Mouse (Mus musculus) midbrain, embryonic 12.5 days (tissue): ENCODE data around the gene Syt15. TPM values are rescaled to one million over a fixed set of nuclear protein-coding genes. Genes with fewer than 3 reads are reported as not detected.

ENCODE experiments used
- ATAC-seq: fragments of 200-750 bp; cut with Nextera tagmentation; 2 replicates; pipeline ENCODE4 v1.8.0; 2017; ENCODE audit warnings: low read depth, moderate TSS enrichment, moderate library complexity; ENCODE audit not compliant: low FRiP score
- H3K27ac ChIP-seq: fragments of 300-500 bp; sonication (generic); replicated peaks from 2 replicates; pipeline ENCODE4 v1.5.1; 2016; ENCODE audit warnings: mild to moderate bottlenecking
- H3K27me3 ChIP-seq: fragments of 300-500 bp; sonication (generic); 2 replicates; pipeline ENCODE4 v1.6.1; 2016; ENCODE audit warnings: mild to moderate bottlenecking
- H3K36me3 ChIP-seq: fragments of 300-500 bp; sonication (generic); 2 replicates; pipeline ENCODE4 v1.6.1; 2016
- H3K4me1 ChIP-seq: fragments of 300-500 bp; sonication (generic); 2 replicates; pipeline ENCODE4 v1.6.1; 2016
- H3K4me2 ChIP-seq: fragments of 300-500 bp; sonication (generic); replicated peaks from 2 replicates; pipeline ENCODE4 v1.6.1; 2016; ENCODE audit warnings: mild to moderate bottlenecking, moderate library complexity
- H3K4me3 ChIP-seq: fragments of 300-500 bp; sonication (generic); 2 replicates; pipeline ENCODE4 v1.5.1; 2016; ENCODE audit warnings: mild to moderate bottlenecking
- H3K9ac ChIP-seq: fragments of 300-500 bp; sonication (generic); replicated peaks from 2 replicates; pipeline ENCODE4 v1.6.1; 2016; ENCODE audit warnings: mild to moderate bottlenecking, moderate library complexity
- H3K9me3 ChIP-seq: fragments of 300-500 bp; sonication (generic); 2 replicates; pipeline ENCODE4 v1.6.1; 2016; ENCODE audit warnings: mild to moderate bottlenecking
- WGBS: fragments of 180-500 bp; shearing (Covaris S2); methylation state at CpG from one replicate; pipeline ENCODE4 v1.1.7; 2016; 5-methylcytosine and 5-hydroxymethylcytosine counted together
- polyA plus RNA-seq: library from polyadenylated mRNA; unstranded; fragments of >200 nt; fragmentation: Nextera tagmentation; extraction: Ambion mirVana; gene quantifications from 2 replicates; pipeline ENCODE4 v1.2.1, GENCODE M21; 2016

Gene Syt15
- polyA plus RNA-seq, 1 experiment from 2014 or later: 0.52 TPM

DNA sequence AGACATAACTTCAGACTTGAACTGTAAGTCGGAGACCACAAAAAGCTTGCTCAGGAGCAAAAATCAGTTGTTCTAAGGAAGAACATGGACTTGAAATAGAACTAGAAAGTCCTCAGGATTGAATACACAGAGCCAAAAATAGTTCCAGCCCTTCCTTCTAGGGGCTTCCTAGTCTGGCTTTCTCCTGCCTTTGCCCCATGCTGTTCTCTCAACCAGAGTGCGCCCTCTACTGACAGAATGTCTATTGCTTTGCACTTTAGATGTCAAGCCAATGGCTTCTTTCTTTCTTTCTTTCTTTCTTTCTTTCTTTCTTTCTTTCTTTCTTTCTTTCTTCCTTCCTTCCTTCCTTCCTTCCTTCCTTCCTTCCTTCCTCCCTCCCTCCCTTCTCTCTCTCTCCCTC lies 10.7 kb upstream of the Syt15 start:
- ATAC-seq: no peak
- WGBS: 49% methylated on average over 2 of the region's 2 CpGs

GRCm38 (mm10) chr14:34209080-34209479 lies 10.3 kb upstream of the Syt15 start:
- no peaks in the 10 kb centered on the region for H3K4me1 ChIP-seq
- no peak overlapping the region for H3K9ac ChIP-seq
- no peaks in the 10 kb centered on the region for H3K36me3 ChIP-seq
- no peak overlapping the region for H3K4me2 ChIP-seq
- no peak for ATAC-seq
- no peak overlapping the region for H3K27ac ChIP-seq
- no peak overlapping the region for H3K4me3 ChIP-seq
- 55% methylated on average over 4 of the region's 4 CpGs for WGBS
- H3K9me3 ChIP-seq: no peaks in the 10 kb centered on the region
- H3K27me3 ChIP-seq: no peaks in the 10 kb centered on the region

More for the DNA sequence above, 10.7 kb upstream of the Syt15 start:
- Histone ChIP-seq H3K4me3 (no peak overlapping the region), H3K4me2 (no peak overlapping the region), H3K9ac (no peak overlapping the region), H3K27ac (no peak overlapping the region), H3K4me1 (no peaks in the 10 kb centered on the region), H3K9me3 (no peaks in the 10 kb centered on the region), H3K36me3 (no peaks in the 10 kb centered on the region), H3K27me3 (no peaks in the 10 kb centered on the region)

GRCm38 (mm10) chr14:34209942-34210341 lies 9.5 kb upstream of the Syt15 start:
- H3K9me3 ChIP-seq: no peaks in the 10 kb centered on the region
- no peak for ATAC-seq
- no peak overlapping the region for H3K4me3 ChIP-seq
- no peaks in the 10 kb centered on the region for H3K36me3 ChIP-seq
- no peak overlapping the region for H3K4me2 ChIP-seq
- no peaks in the 10 kb centered on the region for H3K4me1 ChIP-seq
- no peak overlapping the region for H3K9ac ChIP-seq
- H3K27ac ChIP-seq: no peak overlapping the region
- no peaks in the 10 kb centered on the region for H3K27me3 ChIP-seq
- WGBS: 91% methylated on average over 4 of the region's 4 CpGs

DNA sequence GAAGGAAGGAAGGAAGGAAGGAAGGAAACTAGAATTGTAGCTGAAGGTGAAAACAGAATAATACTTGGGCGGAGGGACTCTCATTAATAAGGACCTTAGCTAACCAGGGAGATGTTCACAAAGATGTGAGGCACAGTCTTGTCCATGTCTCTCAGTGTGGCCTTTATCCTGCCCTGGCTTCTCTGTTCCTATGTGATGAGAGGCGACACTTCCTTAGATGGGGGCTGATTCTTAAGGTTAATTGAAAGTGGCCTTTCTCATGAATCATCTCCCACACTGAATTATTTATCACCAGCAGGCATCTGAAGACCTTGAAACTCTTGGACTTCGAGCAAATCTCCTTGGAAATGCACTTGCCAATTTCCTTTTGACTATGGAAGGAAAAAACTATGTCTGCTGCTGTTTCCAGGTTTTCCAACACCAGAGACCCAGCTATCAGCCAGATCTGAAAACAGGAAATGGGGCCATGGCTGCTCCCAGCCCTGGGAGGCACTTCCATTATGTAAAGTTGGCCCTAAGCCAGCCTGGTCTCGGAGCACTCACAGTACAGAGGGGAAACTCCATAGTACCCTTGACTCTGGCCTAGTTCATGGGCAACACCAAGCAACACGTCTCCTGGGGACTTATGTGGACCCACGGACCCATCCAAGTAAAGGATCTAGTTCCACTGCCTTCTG lies 3.8 kb upstream of the Syt15 start:
- H3K36me3 ChIP-seq: no peaks in the 10 kb centered on the region
- no peak overlapping the region for H3K4me3 ChIP-seq
- H3K4me1 ChIP-seq: peaks cover 6% of the 10 kb centered on the region
- H3K27me3 ChIP-seq: peaks cover 28% of the 10 kb centered on the region
- no peak overlapping the region for H3K9ac ChIP-seq
- no peaks in the 10 kb centered on the region for H3K9me3 ChIP-seq
- ATAC-seq: no peak
- H3K27ac ChIP-seq: no peak overlapping the region
- H3K4me2 ChIP-seq: no peak overlapping the region
- 85% methylated on average over 6 of the region's 6 CpGs for WGBS

- Histone ChIP-seq H3K36me3 (no peaks in the 10 kb centered on the region), H3K9me3 (no peaks in the 10 kb centered on the region), H3K9ac (no peak overlapping the region), H3K4me1 (peaks cover 6% of the 10 kb centered on the region), H3K27me3 (peaks cover 35% of the 10 kb centered on the region), H3K4me3 (peak overlapping the region; percentile 27), H3K27ac (no peak overlapping the region), H3K4me2 (peak overlapping the region; percentile 52)
- WGBS: 9% methylated on average over 29 of the region's 29 CpGs
- peak; percentile 27; the same call in 1 of the 2 replicates for ATAC-seq
These were observed 397 bp downstream of the Syt15 start for GRCm38 (mm10) chr14:34219786-34220198.

- 83% methylated on average over 5 of the region's 5 CpGs for WGBS
- peaks cover 6% of the 10 kb centered on the region for H3K4me1 ChIP-seq
These were observed 1.0 kb downstream of the Syt15 start for GRCm38 (mm10) chr14:34220426-34220825.

DNA sequence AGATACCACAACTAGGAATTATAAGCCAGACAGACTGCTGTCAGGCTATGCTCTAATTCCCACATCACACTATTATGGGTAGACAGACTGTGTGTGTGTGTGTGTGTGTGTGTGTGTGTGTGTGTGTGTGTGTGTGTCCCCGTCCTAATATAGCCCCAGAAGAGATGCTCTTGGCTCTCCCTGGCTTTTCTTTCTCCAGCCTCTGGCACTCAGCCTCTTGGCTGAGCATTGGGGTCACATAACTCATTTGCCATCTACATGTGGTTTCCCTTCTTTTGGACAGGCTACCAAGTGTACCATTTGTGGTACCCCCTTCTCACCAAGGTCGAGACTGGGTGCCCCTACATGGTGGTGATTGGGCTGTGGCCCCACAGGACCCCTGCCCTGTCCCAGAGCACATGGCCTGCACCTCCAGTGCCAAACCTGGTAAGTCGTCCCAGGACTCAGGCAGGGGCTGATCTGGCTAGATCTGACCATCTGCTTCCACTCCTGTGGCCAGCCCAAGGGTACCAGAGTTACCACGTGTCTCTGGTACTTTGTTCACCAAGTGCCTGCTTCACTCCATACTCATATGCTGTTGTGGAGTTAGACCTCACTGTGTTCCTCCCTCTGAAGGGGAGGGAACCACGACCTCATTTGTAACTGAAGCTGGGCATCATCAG lies 2.2 kb downstream of the Syt15 start:
- Histone ChIP-seq H3K27me3 (peaks cover 35% of the 10 kb centered on the region), H3K4me3 (no peak overlapping the region), H3K9me3 (no peaks in the 10 kb centered on the region), H3K9ac (no peak overlapping the region), H3K36me3 (no peaks in the 10 kb centered on the region), H3K4me2 (no peak overlapping the region), H3K27ac (no peak overlapping the region), H3K4me1 (peaks cover 6% of the 10 kb centered on the region)
- 75% methylated on average over 4 of the region's 5 CpGs for WGBS
- no peak for ATAC-seq

More at GRCm38 (mm10) chr14:34220426-34220825, 1.0 kb downstream of the Syt15 start:
- Histone ChIP-seq H3K36me3 (no peaks in the 10 kb centered on the region), H3K4me3 (no peak overlapping the region), H3K9me3 (no peaks in the 10 kb centered on the region), H3K9ac (no peak overlapping the region), H3K4me2 (no peak overlapping the region), H3K27ac (no peak overlapping the region), H3K27me3 (peaks cover 35% of the 10 kb centered on the region)
- no peak for ATAC-seq

DNA sequence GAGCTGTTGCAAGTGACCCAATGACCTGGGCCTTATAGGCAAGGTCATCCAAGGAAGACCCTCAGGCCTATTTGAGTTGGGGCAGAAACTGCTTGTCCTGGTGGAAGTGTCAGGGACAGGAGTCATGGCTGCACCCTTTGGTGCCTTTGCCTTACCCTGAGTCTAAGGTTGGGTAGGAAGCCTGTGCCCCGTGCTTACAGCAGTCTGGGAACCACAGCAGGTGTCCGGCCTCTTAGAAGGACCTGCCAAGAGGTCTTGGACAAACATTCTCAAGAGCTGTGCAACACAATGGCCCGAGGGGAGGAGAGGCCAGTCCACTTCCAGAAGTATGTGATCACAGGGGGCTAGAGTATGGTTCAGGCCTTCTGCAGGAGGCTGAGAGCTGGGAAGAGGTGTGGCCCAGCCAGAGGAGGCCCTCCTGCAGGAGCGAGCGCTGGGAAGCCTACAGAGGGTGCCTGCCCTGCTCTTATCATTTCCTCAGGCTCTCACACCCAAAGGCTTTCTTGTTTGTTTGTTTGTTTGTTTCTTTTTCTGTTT lies 4.0 kb downstream of the Syt15 start:
- WGBS: 65% methylated on average over 5 of the region's 5 CpGs
- Histone ChIP-seq H3K9ac (no peak overlapping the region), H3K4me3 (no peak overlapping the region), H3K27ac (no peak overlapping the region), H3K4me1 (peaks cover 6% of the 10 kb centered on the region), H3K4me2 (no peak overlapping the region), H3K27me3 (peaks cover 29% of the 10 kb centered on the region), H3K36me3 (no peaks in the 10 kb centered on the region), H3K9me3 (no peaks in the 10 kb centered on the region)
- ATAC-seq: no peak

DNA sequence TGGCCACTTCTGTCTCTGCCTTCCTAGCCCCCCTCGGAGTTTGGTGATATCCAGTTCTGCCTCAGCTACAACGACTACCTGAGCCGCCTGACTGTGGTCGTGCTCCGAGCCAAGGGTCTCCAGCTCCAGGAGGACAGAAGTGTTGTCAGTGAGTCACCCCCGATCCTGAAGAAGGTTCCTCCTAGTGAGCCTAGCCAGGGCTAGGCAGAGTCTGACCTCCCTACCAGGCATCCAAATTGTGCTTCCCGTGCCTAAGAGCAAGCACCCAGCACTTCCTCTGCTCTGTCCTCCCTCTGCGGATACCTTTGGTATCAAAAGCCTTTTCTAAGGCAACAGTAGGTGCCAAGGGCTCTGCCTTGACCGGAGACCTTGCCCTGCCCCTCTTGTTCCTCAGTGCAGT lies 6.6 kb downstream of the Syt15 start:
- Histone ChIP-seq H3K27me3 (peaks cover 3% of the 10 kb centered on the region), H3K9ac (no peak overlapping the region), H3K9me3 (no peaks in the 10 kb centered on the region), H3K4me1 (no peaks in the 10 kb centered on the region), H3K36me3 (no peaks in the 10 kb centered on the region), H3K4me2 (no peak overlapping the region), H3K27ac (no peak overlapping the region), H3K4me3 (no peak overlapping the region)
- WGBS: 87% methylated on average over 9 of the region's 9 CpGs
- no peak for ATAC-seq

DNA sequence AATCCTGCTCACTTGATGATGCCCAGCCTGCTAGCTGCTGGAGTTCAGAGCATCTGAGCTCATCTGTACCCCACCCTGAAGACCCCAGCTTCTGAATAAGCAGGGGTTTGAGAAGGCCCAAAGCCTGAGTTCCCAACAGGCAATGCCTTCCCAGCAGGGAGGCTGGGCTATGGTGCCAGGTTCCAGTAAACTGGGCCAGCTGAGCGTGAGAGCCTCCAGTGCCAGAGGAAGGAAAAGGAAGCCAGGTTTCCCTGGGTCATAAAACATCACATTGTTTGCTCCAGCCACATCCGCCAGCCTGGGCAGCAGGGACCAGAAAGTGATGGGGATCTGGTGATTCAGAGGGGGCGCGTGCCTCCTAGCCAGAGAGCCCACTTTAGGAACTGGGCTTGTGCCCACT lies 7.2 kb downstream of the Syt15 start:
- ATAC-seq: no peak
- H3K27ac ChIP-seq: no peak overlapping the region
- H3K9ac ChIP-seq: no peak overlapping the region
- WGBS: 91% methylated on average over 4 of the region's 4 CpGs
- H3K27me3 ChIP-seq: no peaks in the 10 kb centered on the region
- H3K4me2 ChIP-seq: no peak overlapping the region
- no peaks in the 10 kb centered on the region for H3K4me1 ChIP-seq
- no peaks in the 10 kb centered on the region for H3K36me3 ChIP-seq
- H3K9me3 ChIP-seq: no peaks in the 10 kb centered on the region
- H3K4me3 ChIP-seq: no peak overlapping the region

- no peak overlapping the region for H3K4me2 ChIP-seq
- no peaks in the 10 kb centered on the region for H3K4me1 ChIP-seq
- 86% methylated on average over 12 of the region's 12 CpGs for WGBS
- H3K9ac ChIP-seq: no peak overlapping the region
- no peak overlapping the region for H3K4me3 ChIP-seq
- H3K9me3 ChIP-seq: no peaks in the 10 kb centered on the region
- no peak overlapping the region for H3K27ac ChIP-seq
- ATAC-seq: no peak
- H3K27me3 ChIP-seq: no peaks in the 10 kb centered on the region
- no peaks in the 10 kb centered on the region for H3K36me3 ChIP-seq
These were observed 8.6 kb downstream of the Syt15 start for GRCm38 (mm10) chr14:34227981-34228380.

DNA sequence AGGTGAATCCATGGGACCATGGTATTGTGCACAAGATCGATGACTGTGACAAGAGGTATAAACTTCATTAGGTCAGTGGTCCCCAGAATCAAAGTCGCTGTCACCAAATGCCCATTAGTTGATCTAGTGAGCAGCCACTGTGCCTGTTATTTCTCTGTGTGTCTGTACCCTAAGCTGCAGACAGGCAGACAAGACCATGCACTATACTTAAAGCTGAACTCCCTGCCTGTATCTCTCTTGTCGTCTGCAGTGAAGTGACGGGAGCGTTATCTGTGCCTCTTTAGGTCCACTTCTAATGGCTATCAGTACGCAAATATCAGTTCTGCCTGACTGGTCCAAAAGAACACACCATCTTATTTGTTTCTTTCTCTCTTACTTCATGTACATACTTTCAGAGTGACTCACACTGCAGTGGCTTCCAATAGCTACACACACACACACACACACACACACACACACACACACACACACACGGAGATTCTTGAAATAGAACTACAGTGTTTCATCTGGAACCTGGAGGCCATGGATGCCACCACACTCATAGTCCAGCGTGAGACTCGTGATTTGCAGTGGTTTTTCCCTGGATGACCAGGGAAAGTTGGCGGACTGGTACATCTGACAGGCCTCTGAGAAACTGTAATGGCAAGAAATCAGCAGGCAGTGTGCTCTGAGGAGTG lies 9.6 kb downstream of the Syt15 start:
- H3K4me3 ChIP-seq: no peak overlapping the region
- no peak overlapping the region for H3K27ac ChIP-seq
- H3K36me3 ChIP-seq: no peaks in the 10 kb centered on the region
- peaks cover 2% of the 10 kb centered on the region; the same call in 1 of the 2 replicates for H3K27me3 ChIP-seq
- WGBS: 88% methylated on average over 10 of the region's 10 CpGs
- no peaks in the 10 kb centered on the region for H3K4me1 ChIP-seq
- no peak overlapping the region for H3K9ac ChIP-seq
- H3K9me3 ChIP-seq: no peaks in the 10 kb centered on the region
- H3K4me2 ChIP-seq: no peak overlapping the region
- ATAC-seq: no peak
